ENCODE assay signal across 20 mouse cellular contexts in genomic region chr2:101830186-101830915, GRCm38 (mm10). TPM values are rescaled to one million over a fixed set of nuclear protein-coding genes. Genes with fewer than 3 reads are reported as not detected.
DNase-seq lines count a peak whose midpoint lies in the region; ATAC-seq lines count a peak whose summit lies in the region.
"Had no signal": no experiment of that assay in that cellular context is flagged by ENCODE, and none has a peak within 500 bp of the region (broad histone marks: within the 10 kb centered on the region; RNA-seq: fewer than 3 reads in every experiment).

No protein-coding gene starts in this region.

- no peaks in the 10 kb centered on the region for H3K36me3 ChIP-seq in heart, embryonic 13.5 days
- H3K36me3 ChIP-seq in heart, embryonic 10.5 days: no peaks in the 10 kb centered on the region
- no peaks in the 10 kb centered on the region for H3K36me3 ChIP-seq in lung, embryonic 16.5 days (ENCODE audit: control insufficient read depth, insufficient read depth, low read length)
- no peaks in the 10 kb centered on the region for H3K36me3 ChIP-seq in hindbrain, embryonic 11.5 days (ENCODE audit: control insufficient read depth, insufficient read depth, low read length)
- H3K36me3 ChIP-seq: embryonic facial prominence, embryonic 12.5 days; midbrain, embryonic 15.5 days had no signal

- no peak for DNase-seq in heart, embryonic 10.5 days (ENCODE audit: low spot score)
- DNase-seq in retina, postnatal 1 day: peak; percentile 50
- DNase-seq in retina, embryonic 14.5 days (ENCODE audit: low spot score): no peak
- no peak for DNase-seq in frontal cortex, postnatal 25 days (ENCODE audit: low spot score in 2 of 2)
- no peak for DNase-seq in hindbrain, embryonic 11.5 days (ENCODE audit: low spot score)
- DNase-seq: adrenal gland, adult 8-10 months; B cell, adult 2 months; cerebellum, adult 9-10 months; heart, postnatal 36 days; kidney, postnatal 14 days; liver; right cerebral cortex, postnatal 25 days; thymus, adult 2 months had no signal

- H3K4me2 ChIP-seq in heart, embryonic 13.5 days: no peak overlapping the region
- no peak overlapping the region for H3K4me2 ChIP-seq in lung, embryonic 16.5 days (ENCODE audit: low read depth, low read length)
- no peak overlapping the region for H3K4me2 ChIP-seq in hindbrain, embryonic 11.5 days (replicated peaks; ENCODE audit: low read depth, low read length)
- H3K4me2 ChIP-seq: embryonic facial prominence, embryonic 12.5 days; midbrain, embryonic 15.5 days had no signal

- no peak for ATAC-seq in heart, embryonic 13.5 days (ENCODE audit: extremely low read depth, insufficient number of reproducible peaks, low FRiP score, low TSS enrichment)
- peak; percentile 43 for ATAC-seq in lung, embryonic 16.5 days (ENCODE audit: low read depth)
- ATAC-seq in hindbrain, embryonic 11.5 days (ENCODE audit: low FRiP score): no peak
- ATAC-seq: hindbrain, embryonic 16.5 days; midbrain, embryonic 15.5 days had no signal

- H3K27me3 ChIP-seq in heart, embryonic 13.5 days (replicated peaks): no peaks in the 10 kb centered on the region
- no peaks in the 10 kb centered on the region for H3K27me3 ChIP-seq in heart, embryonic 10.5 days (ENCODE audit: insufficient read depth, poor library complexity, severe bottlenecking)
- no peaks in the 10 kb centered on the region for H3K27me3 ChIP-seq in lung, embryonic 16.5 days (ENCODE audit: control insufficient read depth, insufficient read depth, low read depth, low read length)
- H3K27me3 ChIP-seq in hindbrain, embryonic 11.5 days (ENCODE audit: control insufficient read depth, insufficient read depth, low read length): no peaks in the 10 kb centered on the region
- H3K27me3 ChIP-seq: embryonic facial prominence, embryonic 12.5 days; midbrain, embryonic 15.5 days had no signal

- no peak overlapping the region for H3K27ac ChIP-seq in heart, embryonic 13.5 days (replicated peaks)
- no peak overlapping the region for H3K27ac ChIP-seq in heart, embryonic 10.5 days
- peak overlapping the region; percentile 29; the same call in 1 of the 2 replicates for H3K27ac ChIP-seq in lung, embryonic 16.5 days (ENCODE audit: low read length)
- H3K27ac ChIP-seq in hindbrain, embryonic 11.5 days (ENCODE audit: low read depth, low read length): no peak overlapping the region
- H3K27ac ChIP-seq: embryonic facial prominence, embryonic 12.5 days; layer of hippocampus, adult 2 months; midbrain, embryonic 15.5 days had no signal

- H3K4me1 ChIP-seq in heart, embryonic 13.5 days: peaks cover 26% of the 10 kb centered on the region
- H3K4me1 ChIP-seq in heart, embryonic 10.5 days: peaks cover 27% of the 10 kb centered on the region
- peaks cover 24% of the 10 kb centered on the region for H3K4me1 ChIP-seq in lung, embryonic 16.5 days (replicated peaks; ENCODE audit: control insufficient read depth, insufficient read depth, low read length)
- no peaks in the 10 kb centered on the region for H3K4me1 ChIP-seq in hindbrain, embryonic 11.5 days (replicated peaks; ENCODE audit: control insufficient read depth, insufficient read depth, low read length)

- no peak overlapping the region for H3K4me3 ChIP-seq in heart, embryonic 13.5 days
- no peak overlapping the region for H3K4me3 ChIP-seq in heart, embryonic 10.5 days
- no peak overlapping the region for H3K4me3 ChIP-seq in lung, embryonic 16.5 days (ENCODE audit: low read length)
- no peak overlapping the region for H3K4me3 ChIP-seq in hindbrain, embryonic 11.5 days (ENCODE audit: low read depth, low read length)
- H3K4me3 ChIP-seq: embryonic facial prominence, embryonic 12.5 days; layer of hippocampus, adult 2 months; midbrain, embryonic 15.5 days; myocyte had no signal

- 26% methylated on average over 9 of the region's 9 CpGs for WGBS in heart, embryonic 13.5 days
- 45% methylated on average over 9 of the region's 9 CpGs for WGBS in heart, embryonic 10.5 days
- WGBS in lung, embryonic 16.5 days: 25% methylated on average over 9 of the region's 9 CpGs
- 55% methylated on average over 9 of the region's 9 CpGs for WGBS in hindbrain, embryonic 11.5 days

- peak overlapping the region; percentile 14; the same call in 1 of the 2 replicates for H3K9ac ChIP-seq in heart, embryonic 13.5 days
- H3K9ac ChIP-seq in lung, embryonic 16.5 days (ENCODE audit: low read length): no peak overlapping the region
- H3K9ac ChIP-seq in hindbrain, embryonic 11.5 days (ENCODE audit: low read depth, low read length): no peak overlapping the region
- H3K9ac ChIP-seq: embryonic facial prominence, embryonic 12.5 days; midbrain, embryonic 15.5 days had no signal

- H3K9me3 ChIP-seq in heart, embryonic 13.5 days: no peaks in the 10 kb centered on the region
- H3K9me3 ChIP-seq in heart, embryonic 10.5 days: no peaks in the 10 kb centered on the region
- H3K9me3 ChIP-seq in lung, embryonic 16.5 days (ENCODE audit: control insufficient read depth, low read length): no peaks in the 10 kb centered on the region
- H3K9me3 ChIP-seq in hindbrain, embryonic 11.5 days (ENCODE audit: control insufficient read depth, low read length): no peaks in the 10 kb centered on the region
- H3K9me3 ChIP-seq: embryonic facial prominence, embryonic 12.5 days; midbrain, embryonic 15.5 days had no signal

RNA-seq across cellular contexts. Expression of gene Prr5l, which starts 52.5 kb away (rescaled TPM):
- polyA plus RNA-seq in heart, embryonic 13.5 days (2015; fragmentation: Nextera tagmentation; extraction: Ambion mirVana): 8.9 and 11.1 TPM in 2 replicates
- polyA plus RNA-seq in heart, embryonic 10.5 days (2016; fragmentation: Nextera tagmentation; extraction: Ambion mirVana): 13.0 and 15.1 TPM in 2 replicates
- 38.0 and 43.7 TPM in 2 replicates for polyA plus RNA-seq in lung, embryonic 16.5 days (2015; fragmentation: Nextera tagmentation; extraction: Ambion mirVana)
- 12.2 and 13.2 TPM in 2 replicates for polyA plus RNA-seq in hindbrain, embryonic 11.5 days (2014; fragmentation: Nextera tagmentation; extraction: Ambion mirVana)

RNA-seq across cellular contexts. Expression of gene Commd9, which starts 55.7 kb away (rescaled TPM):
- 51.3 and 55.9 TPM in 2 replicates for polyA plus RNA-seq in heart, embryonic 13.5 days (2015; fragmentation: Nextera tagmentation; extraction: Ambion mirVana)
- polyA plus RNA-seq in heart, embryonic 10.5 days (2016; fragmentation: Nextera tagmentation; extraction: Ambion mirVana): 55.5 and 62.2 TPM in 2 replicates
- polyA plus RNA-seq in lung, embryonic 16.5 days (2015; fragmentation: Nextera tagmentation; extraction: Ambion mirVana): 60.4 and 62.0 TPM in 2 replicates
- polyA plus RNA-seq in hindbrain, embryonic 11.5 days (2014; fragmentation: Nextera tagmentation; extraction: Ambion mirVana): 78.2 and 79.3 TPM in 2 replicates
